Mouse (Mus musculus): ENCODE measurements around the gene Paqr9. TPM values are rescaled to one million over a fixed set of nuclear protein-coding genes. Genes with fewer than 3 reads are reported as not detected.

The Paqr9 gene
- polyA plus RNA-seq, 1 experiment from 2014 or later = 0.15 TPM

DNA sequence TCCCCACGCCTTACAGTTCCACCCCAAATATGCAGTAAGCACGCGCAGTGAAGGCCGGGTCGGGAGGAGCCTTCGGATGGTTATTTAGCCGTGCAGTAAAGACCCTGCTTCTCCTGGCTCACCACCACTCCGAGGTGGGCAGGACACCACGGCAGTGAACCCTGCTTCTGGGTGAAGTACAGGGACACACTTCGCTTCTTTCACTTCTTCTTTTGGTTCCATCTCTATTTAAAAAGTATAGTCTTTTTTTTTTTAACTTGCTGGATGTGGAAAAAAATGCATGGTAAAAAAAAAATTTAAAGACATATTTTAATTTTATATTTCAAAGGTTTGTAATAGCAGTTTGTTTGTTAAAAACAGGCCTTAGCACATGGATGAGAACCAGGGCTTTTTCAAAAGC, 6.9 kb downstream of the Paqr9 start:
- H3K27ac ChIP-seq = no peak overlapping the region
- peaks cover 40% of the 10 kb centered on the region for H3K27me3 ChIP-seq
- no peak overlapping the region for H3K4me2 ChIP-seq

DNA sequence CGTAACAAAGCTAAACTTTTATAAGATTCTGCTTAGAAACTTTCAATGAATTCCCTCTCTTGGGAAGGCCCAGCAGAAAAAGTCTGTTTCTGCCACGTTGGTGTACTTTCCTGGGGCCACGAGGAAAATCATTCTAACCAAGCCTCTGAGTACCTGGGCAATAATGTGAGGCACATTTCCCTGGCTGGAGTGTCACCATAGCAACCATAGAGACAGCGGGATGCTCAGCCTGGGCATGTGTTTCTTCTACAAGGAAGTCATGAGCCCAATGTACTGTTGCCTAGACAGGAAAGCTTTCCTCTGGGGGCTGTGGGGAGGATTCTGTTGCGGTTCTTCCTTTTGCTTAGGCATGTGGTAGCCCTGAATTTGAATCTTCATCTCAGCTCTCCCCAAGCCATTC, 7.5 kb downstream of the Paqr9 start:
- WGBS = 53% methylated on average over 5 of the region's 5 CpGs
- H3K9me3 ChIP-seq = no peaks in the 10 kb centered on the region
- H3K4me1 ChIP-seq = no peaks in the 10 kb centered on the region

More for the DNA sequence above, 6.9 kb downstream of the Paqr9 start:
- 88% methylated on average over 10 of the region's 10 CpGs for WGBS
- no peaks in the 10 kb centered on the region for H3K9me3 ChIP-seq
- ATAC-seq (ENCODE audit: insufficient number of reproducible peaks, insufficient read depth, low FRiP score, low TSS enrichment, low read depth) = no peak
- no peaks in the 10 kb centered on the region for H3K36me3 ChIP-seq
- no peak overlapping the region for H3K9ac ChIP-seq
- no peak overlapping the region for H3K4me3 ChIP-seq
- no peaks in the 10 kb centered on the region for H3K4me1 ChIP-seq

DNA sequence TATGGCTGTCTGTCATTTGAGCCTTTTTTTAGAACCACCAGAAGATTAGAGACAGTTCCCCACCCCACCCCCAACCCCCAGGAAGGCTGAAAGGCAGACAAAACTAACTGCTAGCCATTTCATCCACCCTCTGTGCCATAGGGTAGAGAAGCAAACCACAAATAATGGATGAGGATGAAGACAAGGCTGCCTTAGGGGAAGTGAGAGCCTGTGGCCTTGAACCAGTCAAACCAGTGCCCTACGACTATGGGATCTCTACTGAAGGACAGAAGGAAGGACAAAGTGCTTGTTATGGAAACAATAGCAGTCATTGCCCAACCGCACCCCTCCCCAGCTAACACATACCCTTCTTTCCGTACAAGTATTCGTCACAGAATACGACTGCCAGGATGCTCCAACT, 9.8 kb downstream of the Paqr9 start:
- 92% methylated on average over 5 of the region's 5 CpGs for WGBS
- Histone ChIP-seq H3K9ac (no peak overlapping the region), H3K36me3 (no peaks in the 10 kb centered on the region), H3K4me2 (no peak overlapping the region), H3K9me3 (no peaks in the 10 kb centered on the region), H3K27ac (no peak overlapping the region), H3K27me3 (peaks cover 12% of the 10 kb centered on the region), H3K4me1 (no peaks in the 10 kb centered on the region), H3K4me3 (no peak overlapping the region)
- no peak for ATAC-seq (ENCODE audit: insufficient number of reproducible peaks, insufficient read depth, low FRiP score, low TSS enrichment, low read depth)

More for the DNA sequence above, 7.5 kb downstream of the Paqr9 start:
- no peak overlapping the region for H3K27ac ChIP-seq
- H3K4me2 ChIP-seq = no peak overlapping the region
- no peak for ATAC-seq (ENCODE audit: insufficient number of reproducible peaks, insufficient read depth, low FRiP score, low TSS enrichment, low read depth)
- H3K36me3 ChIP-seq = no peaks in the 10 kb centered on the region
- H3K27me3 ChIP-seq = peaks cover 35% of the 10 kb centered on the region
- H3K9ac ChIP-seq = no peak overlapping the region
- H3K4me3 ChIP-seq = no peak overlapping the region

DNA sequence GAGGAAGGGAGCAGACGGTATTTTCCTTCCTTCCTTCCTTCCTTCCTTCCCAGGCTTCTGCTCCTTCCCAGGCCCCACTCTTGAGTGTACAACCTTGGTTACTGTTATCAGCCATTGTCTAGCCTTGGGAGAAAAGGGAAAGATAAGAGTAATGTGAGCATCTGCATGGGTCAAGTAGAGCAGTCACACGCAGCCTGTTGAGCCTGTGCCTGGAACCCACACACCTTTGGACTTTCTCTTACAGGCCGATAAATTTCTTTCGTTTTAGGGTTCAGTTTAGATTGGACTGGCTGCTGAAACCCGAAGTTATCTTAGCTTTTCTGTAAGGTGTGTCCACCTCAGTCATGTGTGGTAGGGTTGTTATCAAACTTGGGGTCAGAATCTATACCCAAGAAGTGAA, 10.5 kb downstream of the Paqr9 start:
- ATAC-seq (ENCODE audit: insufficient number of reproducible peaks, insufficient read depth, low FRiP score, low TSS enrichment, low read depth) = no peak

DNA sequence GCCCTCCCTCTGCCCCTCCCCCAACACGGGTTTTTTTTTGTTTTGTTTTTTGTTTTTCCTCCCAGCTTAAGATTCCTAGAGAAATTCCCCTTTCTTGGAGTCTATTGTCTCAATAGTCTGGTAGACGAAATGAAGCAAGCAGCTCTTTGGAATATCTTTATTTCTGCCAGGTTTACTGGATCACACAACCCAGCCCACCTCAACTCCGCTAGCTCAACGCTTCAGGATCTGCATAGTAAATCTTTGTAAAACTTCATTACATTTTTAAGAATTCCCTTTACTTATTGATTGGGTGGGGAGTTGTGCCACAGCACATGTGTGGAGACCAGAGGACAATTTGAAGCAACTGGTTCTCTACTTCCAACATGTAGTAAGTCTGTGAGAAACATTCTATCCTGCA, 11.1 kb downstream of the Paqr9 start:
- Histone ChIP-seq H3K9me3 (no peaks in the 10 kb centered on the region), H3K4me1 (no peaks in the 10 kb centered on the region), H3K9ac (no peak overlapping the region), H3K4me2 (no peak overlapping the region), H3K27me3 (no peaks in the 10 kb centered on the region), H3K27ac (no peak overlapping the region), H3K4me3 (no peak overlapping the region), H3K36me3 (no peaks in the 10 kb centered on the region)
- WGBS = 85% methylated on average over 4 of the region's 4 CpGs
- ATAC-seq (ENCODE audit: insufficient number of reproducible peaks, insufficient read depth, low FRiP score, low TSS enrichment, low read depth) = no peak

More for the DNA sequence above, 10.5 kb downstream of the Paqr9 start:
- Histone ChIP-seq H3K36me3 (no peaks in the 10 kb centered on the region), H3K9ac (no peak overlapping the region), H3K27ac (no peak overlapping the region), H3K4me2 (no peak overlapping the region), H3K4me1 (no peaks in the 10 kb centered on the region), H3K9me3 (no peaks in the 10 kb centered on the region), H3K27me3 (peaks cover 6% of the 10 kb centered on the region), H3K4me3 (no peak overlapping the region)
- 91% methylated on average over 5 of the region's 5 CpGs for WGBS

DNA sequence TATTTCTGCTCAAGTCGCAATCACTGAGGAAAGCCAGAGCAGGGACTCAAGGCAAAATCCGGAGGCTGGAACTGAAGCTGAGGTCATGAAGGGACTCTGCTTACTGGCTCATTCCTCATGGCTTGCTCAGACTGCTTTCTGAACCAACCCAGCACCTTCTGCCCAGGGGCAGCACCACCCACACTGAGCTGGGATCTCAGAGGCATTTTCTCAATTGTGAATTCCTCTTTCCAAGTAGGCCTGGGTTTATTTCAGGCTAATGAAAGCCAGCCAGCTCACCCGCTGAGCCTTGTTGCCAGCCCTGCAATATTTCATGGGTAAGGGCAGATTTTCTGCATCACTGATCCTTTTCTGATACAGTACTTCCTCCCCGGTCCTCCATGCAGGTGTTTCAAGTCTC, 12.0 kb downstream of the Paqr9 start:
- WGBS = 82% methylated on average over 4 of the region's 4 CpGs
- no peak overlapping the region for H3K9ac ChIP-seq
- H3K36me3 ChIP-seq = no peaks in the 10 kb centered on the region
- H3K4me3 ChIP-seq = no peak overlapping the region
- no peaks in the 10 kb centered on the region for H3K27me3 ChIP-seq
- H3K4me1 ChIP-seq = no peaks in the 10 kb centered on the region
- no peak overlapping the region for H3K27ac ChIP-seq
- H3K9me3 ChIP-seq = no peaks in the 10 kb centered on the region
- ATAC-seq (ENCODE audit: insufficient number of reproducible peaks, insufficient read depth, low FRiP score, low TSS enrichment, low read depth) = no peak
- no peak overlapping the region for H3K4me2 ChIP-seq

DNA sequence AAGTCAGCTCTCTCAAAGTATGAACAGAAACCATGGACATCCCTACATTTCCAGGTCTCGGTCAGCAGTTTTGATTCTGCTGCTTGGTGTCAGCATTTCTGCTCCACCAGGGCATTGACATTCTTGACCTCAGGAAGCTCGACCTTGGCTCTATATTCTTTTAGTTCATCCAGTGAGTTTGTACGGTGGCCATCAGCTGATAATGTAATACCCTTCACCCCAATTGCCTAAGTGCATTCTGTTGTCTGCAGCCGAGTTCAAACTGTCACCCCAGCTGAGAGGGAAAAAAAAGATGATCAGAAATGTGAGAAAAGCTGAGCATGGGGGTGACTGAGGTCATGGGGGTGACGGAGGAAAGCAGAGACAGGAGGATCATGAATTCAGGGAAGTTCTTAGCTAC, 13.1 kb downstream of the Paqr9 start:
- Histone ChIP-seq H3K27me3 (no peaks in the 10 kb centered on the region), H3K4me3 (no peak overlapping the region), H3K9me3 (no peaks in the 10 kb centered on the region), H3K27ac (no peak overlapping the region), H3K4me2 (no peak overlapping the region), H3K9ac (no peak overlapping the region), H3K36me3 (no peaks in the 10 kb centered on the region), H3K4me1 (no peaks in the 10 kb centered on the region)
- no peak for ATAC-seq (ENCODE audit: insufficient number of reproducible peaks, insufficient read depth, low FRiP score, low TSS enrichment, low read depth)
- 68% methylated on average over 5 of the region's 5 CpGs for WGBS

DNA sequence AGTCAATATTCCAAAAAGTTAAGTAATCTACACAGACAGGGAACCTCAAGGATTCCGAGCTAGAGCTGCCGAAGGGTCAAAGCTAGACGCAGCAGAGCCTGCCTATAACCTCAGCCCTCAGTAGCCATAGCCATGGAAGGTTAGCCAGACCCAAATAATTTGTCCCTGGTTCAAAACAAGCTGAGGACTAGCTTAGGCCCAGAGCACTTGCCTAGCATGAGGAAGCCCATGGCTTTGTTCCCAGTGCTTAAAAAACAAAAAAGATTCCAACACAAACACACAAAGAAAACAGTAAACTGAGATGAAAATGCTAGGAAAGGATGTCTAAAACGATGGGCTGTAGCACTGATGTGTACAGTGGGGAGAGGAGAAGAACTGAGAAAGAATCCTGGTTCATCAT, 14.7 kb downstream of the Paqr9 start:
- Histone ChIP-seq H3K36me3 (no peaks in the 10 kb centered on the region), H3K27ac (no peak overlapping the region), H3K4me3 (no peak overlapping the region), H3K27me3 (no peaks in the 10 kb centered on the region), H3K9ac (no peak overlapping the region), H3K9me3 (no peaks in the 10 kb centered on the region), H3K4me2 (no peak overlapping the region), H3K4me1 (no peaks in the 10 kb centered on the region)
- 85% methylated on average over 4 of the region's 4 CpGs for WGBS
- ATAC-seq (ENCODE audit: insufficient number of reproducible peaks, insufficient read depth, low FRiP score, low TSS enrichment, low read depth) = no peak

DNA sequence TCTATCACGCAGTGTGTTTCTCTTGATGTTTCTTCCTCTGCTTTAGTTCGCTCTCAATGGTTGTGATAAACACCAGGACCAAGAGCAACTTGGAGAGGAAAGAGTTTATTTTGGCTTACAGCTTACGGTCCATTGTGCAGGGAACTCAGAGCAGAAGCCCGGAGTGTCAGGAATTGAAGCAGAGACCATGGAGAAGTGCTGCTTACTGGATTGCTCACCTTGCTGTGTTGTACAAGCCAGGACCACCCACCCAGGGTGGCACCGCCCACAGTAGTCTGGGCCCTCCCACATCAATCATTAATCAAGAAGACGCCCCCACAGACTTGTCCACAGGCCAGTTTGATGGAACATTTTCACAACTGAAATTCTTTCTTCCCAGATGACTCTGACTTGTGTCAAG, 18.0 kb downstream of the Paqr9 start:
- WGBS = 90% methylated on average over 6 of the region's 6 CpGs
- H3K9me3 ChIP-seq = no peaks in the 10 kb centered on the region
- peaks cover 31% of the 10 kb centered on the region for H3K27me3 ChIP-seq
- H3K4me2 ChIP-seq = no peak overlapping the region
- no peak for ATAC-seq (ENCODE audit: insufficient number of reproducible peaks, insufficient read depth, low FRiP score, low TSS enrichment, low read depth)
- H3K27ac ChIP-seq = no peak overlapping the region
- no peak overlapping the region for H3K9ac ChIP-seq
- H3K36me3 ChIP-seq = no peaks in the 10 kb centered on the region
- H3K4me1 ChIP-seq = peaks cover 10% of the 10 kb centered on the region
- no peak overlapping the region for H3K4me3 ChIP-seq

DNA sequence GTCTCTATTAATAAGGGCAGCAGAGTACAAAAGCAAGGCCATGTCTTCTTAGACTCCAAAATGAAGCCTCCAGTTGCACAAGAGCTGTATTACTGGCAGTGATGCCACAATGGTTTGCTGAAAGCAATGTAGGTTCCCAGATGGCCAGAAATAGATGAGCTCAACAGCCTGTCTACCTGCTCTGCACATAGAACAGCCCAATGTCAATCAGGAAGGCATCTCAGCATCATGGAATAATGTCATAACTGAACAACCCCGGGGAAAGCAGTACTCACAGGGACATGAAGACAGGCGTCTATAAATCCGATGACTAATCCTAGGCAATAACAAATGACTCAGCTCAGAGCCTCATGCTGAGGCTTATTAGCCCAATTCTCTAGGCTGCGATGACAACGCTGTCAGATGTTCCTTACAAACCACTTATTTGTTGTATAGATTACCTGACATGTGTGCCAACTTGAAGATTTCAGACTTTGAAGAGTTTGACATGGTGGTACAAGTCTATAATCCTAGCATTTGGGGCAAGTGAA, 19.0 kb downstream of the Paqr9 start:
- peaks cover 31% of the 10 kb centered on the region for H3K27me3 ChIP-seq
- no peak for ATAC-seq (ENCODE audit: insufficient number of reproducible peaks, insufficient read depth, low FRiP score, low TSS enrichment, low read depth)
- no peak overlapping the region for H3K4me3 ChIP-seq
- 85% methylated on average over 5 of the region's 5 CpGs for WGBS
- H3K9ac ChIP-seq = no peak overlapping the region
- no peak overlapping the region for H3K27ac ChIP-seq
- no peak overlapping the region for H3K4me2 ChIP-seq
- no peaks in the 10 kb centered on the region for H3K9me3 ChIP-seq
- no peaks in the 10 kb centered on the region for H3K36me3 ChIP-seq
- peaks cover 10% of the 10 kb centered on the region for H3K4me1 ChIP-seq

DNA sequence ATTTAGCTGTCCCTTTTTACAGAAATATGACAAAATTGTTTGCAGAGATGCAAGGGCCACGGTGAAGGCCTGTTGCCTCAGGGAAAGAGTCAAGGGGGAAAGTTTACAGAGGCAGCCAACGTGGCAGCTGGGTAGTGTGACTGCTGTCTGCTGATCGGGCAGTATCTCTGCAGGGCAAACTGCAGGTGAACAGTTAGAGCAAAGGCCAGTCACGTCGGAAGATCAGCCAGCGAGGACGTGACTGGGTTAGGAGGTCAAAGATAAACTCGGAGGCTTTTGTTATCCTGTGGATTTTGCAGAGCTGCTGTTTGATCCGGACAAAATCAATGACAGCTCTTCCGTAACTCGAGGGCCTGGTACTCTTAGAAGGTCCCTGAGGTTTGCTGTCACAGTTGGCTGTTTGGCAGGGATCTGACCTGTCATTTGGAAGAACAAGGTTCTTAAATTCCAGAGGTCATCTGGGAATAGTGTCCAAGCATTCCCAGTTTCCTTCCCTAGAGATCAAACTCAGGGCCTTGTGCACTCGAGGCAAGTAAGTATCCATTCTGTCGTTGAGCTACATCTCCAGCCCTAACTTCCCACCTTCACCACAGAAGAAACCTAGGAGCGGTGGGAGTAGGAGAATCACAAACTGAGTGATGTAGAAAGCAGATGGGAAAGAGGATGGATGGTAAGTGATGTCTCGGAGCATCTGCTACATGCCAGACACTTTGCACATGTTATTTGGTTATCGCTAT, 21.7 kb downstream of the Paqr9 start:
- Histone ChIP-seq H3K4me1 (peaks cover 10% of the 10 kb centered on the region), H3K4me2 (peak overlapping the region; percentile 57), H3K27me3 (peaks cover 33% of the 10 kb centered on the region), H3K36me3 (no peaks in the 10 kb centered on the region), H3K27ac (no peak overlapping the region), H3K9me3 (no peaks in the 10 kb centered on the region), H3K4me3 (no peak overlapping the region), H3K9ac (no peak overlapping the region)
- WGBS = 34% methylated on average over 16 of the region's 16 CpGs
- ATAC-seq (ENCODE audit: insufficient number of reproducible peaks, insufficient read depth, low FRiP score, low TSS enrichment, low read depth) = no peak

DNA sequence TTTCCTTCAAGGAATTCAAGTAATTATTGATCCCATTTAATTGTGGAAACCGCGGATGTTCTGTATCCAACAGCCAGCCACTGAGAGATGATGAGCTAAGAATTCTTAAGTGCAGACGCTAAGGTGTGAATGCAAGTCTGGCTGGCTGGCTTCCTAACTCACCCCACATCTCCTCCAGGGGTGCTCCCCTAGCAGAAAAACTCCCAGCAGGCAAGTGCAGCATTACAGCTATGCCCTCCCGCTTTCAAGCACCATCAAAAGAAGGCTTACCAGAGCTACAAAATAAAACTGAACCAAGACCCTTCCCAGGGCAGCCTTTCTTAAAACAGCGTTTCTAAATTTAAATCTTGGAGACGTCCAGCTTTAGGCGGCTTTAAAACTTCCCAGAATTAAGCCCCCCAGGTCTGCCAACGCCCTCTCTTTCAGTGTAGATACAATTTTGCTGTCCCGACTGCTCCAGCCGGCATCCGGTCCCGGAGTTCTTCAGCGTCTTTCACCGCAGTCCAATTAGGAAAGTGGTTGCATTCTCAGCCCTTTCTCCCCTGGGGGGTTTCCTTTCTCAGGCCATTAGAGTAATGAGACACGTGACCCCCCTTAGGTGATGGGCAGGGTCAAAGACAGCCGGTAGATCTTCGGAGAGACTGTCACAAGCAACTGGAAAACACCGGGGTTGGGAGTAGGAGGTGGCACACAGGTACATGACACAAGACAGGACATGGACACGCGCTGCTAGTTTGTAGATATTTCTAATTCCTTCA, 22.5 kb downstream of the Paqr9 start:
- 6% methylated on average over 20 of the region's 20 CpGs for WGBS
- peaks cover 33% of the 10 kb centered on the region for H3K27me3 ChIP-seq
- no peaks in the 10 kb centered on the region for H3K9me3 ChIP-seq
- no peak for ATAC-seq (ENCODE audit: insufficient number of reproducible peaks, insufficient read depth, low FRiP score, low TSS enrichment, low read depth)
- peak overlapping the region; percentile 33 for H3K4me3 ChIP-seq
- peak overlapping the region; percentile 52; the same call in 1 of the 2 replicates for H3K9ac ChIP-seq
- H3K4me2 ChIP-seq = peak overlapping the region; percentile 57
- no peak overlapping the region for H3K27ac ChIP-seq
- no peaks in the 10 kb centered on the region for H3K36me3 ChIP-seq
- peaks cover 10% of the 10 kb centered on the region for H3K4me1 ChIP-seq
